Mouse (Mus musculus) thymus, postnatal 0 days (tissue): ENCODE data around the gene Foxj1. TPM values are rescaled to one million over a fixed set of nuclear protein-coding genes. Genes with fewer than 3 reads are reported as not detected.

ENCODE experiments used
- polyA plus RNA-seq: library from polyadenylated mRNA; unstranded; fragments of >200 nt; fragmentation: Nextera tagmentation; extraction: Ambion mirVana; gene quantifications from 2 replicates; pipeline ENCODE4 v1.2.1, GENCODE M21; 2015

The Foxj1 gene
- polyA plus RNA-seq, 1 experiment from 2014 or later: 1.3 TPM

Other genes starting within 250 kb of the Foxj1 start
- gene Wbp2, start 248.4 kb downstream of the Foxj1 start, polyA plus RNA-seq: 75.1 and 97.4 TPM in 2 replicates
- gene Trim47, start 208.2 kb downstream of the Foxj1 start, polyA plus RNA-seq: 10.8 and 10.9 TPM in 2 replicates
- gene Trim65, start 204.3 kb downstream of the Foxj1 start, polyA plus RNA-seq: 2.6 and 3.1 TPM in 2 replicates
- 65.0 and 68.8 TPM in 2 replicates for gene Mrpl38, start 196.5 kb downstream of the Foxj1 start, polyA plus RNA-seq
- 12.0 and 13.1 TPM in 2 replicates for gene Fbf1, start 167.2 kb downstream of the Foxj1 start, polyA plus RNA-seq
- 127 and 134 TPM in 2 replicates for gene Ten1, start 136.5 kb downstream of the Foxj1 start, polyA plus RNA-seq
- gene Acox1, start 136.4 kb downstream of the Foxj1 start, polyA plus RNA-seq: 20.0 and 20.7 TPM in 2 replicates
- gene Evpl, start 97.3 kb downstream of the Foxj1 start, polyA plus RNA-seq: 1.5 and 2.0 TPM in 2 replicates
- gene Srp68, start 61.2 kb downstream of the Foxj1 start, polyA plus RNA-seq: 86.4 and 89.0 TPM in 2 replicates
- gene Galr2, start 54.5 kb downstream of the Foxj1 start, polyA plus RNA-seq: 0.49 and 0.59 TPM in 2 replicates
- gene Exoc7, start 28.2 kb downstream of the Foxj1 start, polyA plus RNA-seq: 73.0 and 74.5 TPM in 2 replicates
- 52.3 and 56.7 TPM in 2 replicates for gene Rnf157, start 77.6 kb upstream of the Foxj1 start, polyA plus RNA-seq
- gene Ubald2, start 98.7 kb upstream of the Foxj1 start, polyA plus RNA-seq: 81.9 and 82.9 TPM in 2 replicates
- gene Qrich2, start 130.8 kb upstream of the Foxj1 start, polyA plus RNA-seq: 0.05 and 0.35 TPM in 2 replicates
- 90.9 and 96.6 TPM in 2 replicates for gene Prpsap1, start 158.8 kb upstream of the Foxj1 start, polyA plus RNA-seq
- gene Sphk1, start 195.5 kb upstream of the Foxj1 start, polyA plus RNA-seq: 13.7 and 14.8 TPM in 2 replicates
- gene Ube2o, start 246.0 kb upstream of the Foxj1 start, polyA plus RNA-seq: 6.4 and 6.8 TPM in 2 replicates